Mouse (Mus musculus) right cerebral cortex, postnatal 36 days (tissue): ENCODE data around the gene Slc16a4.

ENCODE experiments used
- DNase-seq, 2 experiments: peaks; one replicate each; pipeline ENCODE4 v3.0.0; 2022; ENCODE audit warnings: low spot score in 2 of 2, mixed read lengths in 1 of 2

The Slc16a4 gene

DNA sequence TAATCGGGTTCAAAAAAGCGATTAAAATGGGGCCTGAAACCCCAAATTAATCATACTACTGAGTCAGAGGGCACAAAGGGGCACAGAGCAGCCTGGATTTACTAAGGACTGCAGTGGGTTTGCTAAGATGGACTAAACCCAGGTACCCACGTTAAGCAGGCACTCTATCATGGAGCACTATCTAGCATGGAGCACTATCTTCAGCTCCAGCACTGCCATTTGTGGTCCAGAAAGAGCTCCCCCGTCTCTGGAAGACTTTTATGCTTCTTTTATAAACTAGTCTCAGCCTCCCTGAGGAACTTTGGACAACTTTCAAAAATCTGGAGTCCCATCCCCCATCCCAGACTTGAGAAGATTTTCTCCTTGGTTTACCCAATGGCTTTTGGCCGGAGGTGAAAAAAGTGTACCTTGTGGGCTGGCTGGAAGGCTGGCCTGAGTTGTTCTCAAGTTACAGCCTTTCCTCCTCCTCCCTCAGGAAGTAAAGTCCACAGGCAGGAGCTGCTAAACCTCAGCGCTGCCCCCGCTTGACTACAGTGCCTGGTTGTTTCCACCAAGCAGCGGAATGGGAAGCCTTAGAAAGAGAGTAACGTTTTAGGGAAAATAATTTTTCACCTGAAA is at the start of gene Slc16a4:
Gene Slc16a4 (plus strand): TSS at position 467 of the 618 bp plus-strand sequence.
- no peak for DNase-seq

DNA sequence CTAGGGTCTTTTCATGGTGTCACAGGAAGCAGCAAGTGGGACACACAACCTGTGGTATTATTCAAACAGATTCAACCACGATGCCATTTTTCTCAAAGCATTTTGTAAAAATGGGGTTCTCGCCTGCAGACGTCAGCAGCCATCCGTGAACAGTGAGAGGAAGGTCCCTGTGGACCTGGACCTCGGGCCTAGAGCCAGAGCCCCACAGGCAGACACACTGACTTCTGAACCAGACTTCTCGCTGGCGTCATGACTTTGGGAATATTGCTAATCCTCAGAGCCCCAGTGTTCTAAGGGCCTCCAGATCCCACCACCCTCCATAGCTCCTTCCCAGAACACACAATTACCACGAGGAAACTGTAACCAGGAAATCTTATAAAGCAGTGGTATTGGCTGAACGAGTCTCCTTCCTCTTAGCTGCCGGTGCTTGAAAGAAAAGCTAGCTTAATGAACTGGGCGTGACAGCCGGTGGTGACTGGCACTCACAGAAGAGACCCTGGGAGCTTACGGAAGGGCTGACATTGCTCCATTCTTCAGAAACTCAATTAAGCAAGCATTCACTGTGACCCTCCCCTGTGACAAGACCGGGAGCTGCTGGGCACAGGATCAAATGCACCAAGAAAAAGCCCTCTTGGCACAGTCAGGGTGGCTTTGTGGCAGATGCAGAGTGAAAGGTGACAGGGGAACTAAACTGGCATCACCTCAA is 49.5 kb upstream of the Slc16a4 start:
- no peak for DNase-seq

DNA sequence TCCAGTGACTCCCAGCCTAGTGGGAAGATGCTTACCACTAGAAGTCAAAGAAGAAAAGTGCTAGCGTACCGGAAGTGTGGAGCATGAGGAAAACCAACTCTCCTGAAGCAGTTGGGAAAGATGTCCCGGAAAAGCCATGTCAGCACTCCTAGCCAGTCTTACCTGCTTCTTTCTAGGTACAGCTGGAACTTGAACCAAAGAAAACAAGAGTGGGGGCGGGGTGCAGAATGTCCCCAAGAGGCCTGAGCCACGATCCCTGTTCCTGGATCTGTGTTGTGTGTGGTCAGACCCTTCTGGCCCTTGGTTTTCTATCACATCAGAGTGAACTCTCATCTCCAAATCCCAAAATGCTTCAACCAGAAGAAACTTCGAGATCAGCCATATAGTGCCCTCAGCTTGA is 44.2 kb upstream of the Slc16a4 start:
- DNase-seq = no peak

DNA sequence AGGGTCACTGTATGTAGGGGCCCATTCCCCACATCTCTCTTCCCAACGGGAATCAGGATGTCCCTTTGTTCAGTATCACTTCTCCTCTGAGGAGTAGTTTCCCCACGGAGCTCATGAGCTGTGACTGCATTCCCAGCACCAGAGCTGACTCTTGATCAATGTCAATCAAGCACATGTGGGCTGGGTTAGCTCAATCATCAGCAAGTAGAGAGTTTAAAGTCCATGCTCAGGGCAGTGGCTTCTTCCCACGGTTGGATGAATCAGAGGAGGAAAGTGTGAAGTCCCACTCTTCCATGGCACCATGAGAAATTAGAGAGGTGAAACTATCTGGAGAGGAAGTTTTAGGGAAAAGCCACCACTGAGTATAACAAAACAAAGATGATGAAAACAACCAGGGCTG is 42.0 kb upstream of the Slc16a4 start:
- DNase-seq = no peak

DNA sequence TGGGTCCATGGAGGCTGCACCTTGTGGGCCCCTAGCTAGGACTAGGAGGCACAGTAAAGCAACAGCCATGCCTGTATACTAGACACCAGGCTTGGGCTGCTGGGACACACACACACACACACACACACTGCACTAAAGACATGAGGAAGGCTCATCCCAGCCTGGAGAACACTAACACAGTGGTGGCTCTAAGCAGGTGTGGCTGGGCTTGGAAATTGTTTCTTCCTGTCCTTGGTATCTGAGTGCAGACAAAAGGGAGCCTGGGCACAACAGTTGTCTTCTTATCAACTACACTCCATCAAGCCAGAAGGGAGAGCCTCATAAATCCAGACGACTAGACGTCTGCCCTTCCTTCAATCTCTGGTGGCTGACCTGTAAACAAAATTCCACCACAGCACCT is 40.7 kb upstream of the Slc16a4 start:
- DNase-seq = no peak

DNA sequence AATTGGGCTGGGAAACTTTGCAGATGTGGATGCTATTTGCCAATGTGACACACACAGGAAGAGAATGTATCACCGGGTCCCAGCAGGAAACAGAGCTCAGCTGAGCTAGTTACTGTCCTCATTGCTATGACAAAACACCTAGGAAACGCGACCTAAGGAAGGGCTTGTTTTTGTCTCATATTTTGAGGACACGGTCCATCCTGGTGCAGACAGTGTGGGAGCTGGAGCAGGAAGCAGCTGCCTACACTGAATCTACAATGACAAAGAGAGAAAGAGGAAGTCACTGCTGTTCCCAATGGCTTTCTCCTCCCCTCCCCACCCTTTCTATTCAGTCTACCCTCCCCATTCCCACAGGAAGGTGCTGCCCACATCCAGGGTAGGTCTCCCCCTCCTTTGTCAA is 39.0 kb upstream of the Slc16a4 start:
- no peak for DNase-seq

DNA sequence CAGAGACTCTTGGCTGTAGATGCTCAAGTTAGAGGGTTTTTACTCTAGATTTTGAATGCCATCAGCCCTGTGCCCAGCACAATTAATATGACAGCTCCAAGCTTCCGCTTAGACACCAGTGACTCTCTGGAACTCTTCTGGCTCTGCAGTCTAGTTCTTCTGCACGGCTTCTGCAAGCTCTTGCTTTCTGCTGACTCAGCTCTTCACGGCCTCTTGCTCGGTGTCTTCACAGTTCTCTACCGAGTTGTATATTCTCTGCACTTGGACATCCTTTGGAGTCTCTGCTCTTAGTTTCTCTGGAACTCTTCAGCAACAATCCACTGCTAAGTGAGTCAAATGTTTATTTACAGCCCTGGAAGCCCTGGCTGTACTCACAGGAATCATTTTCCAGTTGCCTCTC is 37.1 kb upstream of the Slc16a4 start:
- DNase-seq = no peak

DNA sequence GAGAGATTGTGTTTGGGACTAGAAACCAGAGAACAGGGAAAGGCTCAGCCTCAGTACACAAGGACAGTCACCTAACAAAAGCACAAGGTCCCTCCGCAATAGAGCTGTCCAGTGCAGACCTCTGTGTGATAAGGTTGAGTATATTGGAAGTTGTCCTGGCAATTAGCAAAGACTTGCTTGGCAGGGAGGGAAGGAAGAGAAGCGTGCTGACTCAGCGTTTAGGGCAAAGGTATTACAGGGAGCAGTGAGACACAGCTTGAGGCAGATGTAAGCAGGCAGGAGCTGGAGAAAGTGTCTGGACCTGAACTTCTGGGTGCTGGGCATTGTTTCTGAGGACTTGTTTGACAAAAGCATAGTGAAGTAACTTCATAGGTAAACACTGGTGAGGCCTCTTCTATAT is 35.0 kb upstream of the Slc16a4 start:
- no peak for DNase-seq

DNA sequence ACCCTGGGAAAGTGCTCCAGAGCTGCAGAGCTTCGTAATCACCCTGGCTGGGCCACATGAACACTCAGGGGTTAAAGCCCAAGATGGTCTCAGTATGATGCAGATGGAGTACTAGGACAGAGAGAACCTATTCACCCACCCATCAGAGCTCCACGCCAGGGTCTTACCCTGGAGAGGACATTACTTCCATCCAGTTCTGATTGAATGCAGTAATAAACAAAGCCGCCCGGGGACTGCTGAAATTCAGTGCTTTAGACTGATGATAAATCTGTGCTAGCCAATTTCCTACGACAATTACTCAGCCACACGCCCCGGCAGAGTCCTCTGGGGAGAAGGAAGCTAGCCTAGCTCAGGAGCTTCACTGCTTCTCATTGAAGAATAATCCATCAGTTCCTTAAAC is 34.3 kb upstream of the Slc16a4 start:
- no peak for DNase-seq

DNA sequence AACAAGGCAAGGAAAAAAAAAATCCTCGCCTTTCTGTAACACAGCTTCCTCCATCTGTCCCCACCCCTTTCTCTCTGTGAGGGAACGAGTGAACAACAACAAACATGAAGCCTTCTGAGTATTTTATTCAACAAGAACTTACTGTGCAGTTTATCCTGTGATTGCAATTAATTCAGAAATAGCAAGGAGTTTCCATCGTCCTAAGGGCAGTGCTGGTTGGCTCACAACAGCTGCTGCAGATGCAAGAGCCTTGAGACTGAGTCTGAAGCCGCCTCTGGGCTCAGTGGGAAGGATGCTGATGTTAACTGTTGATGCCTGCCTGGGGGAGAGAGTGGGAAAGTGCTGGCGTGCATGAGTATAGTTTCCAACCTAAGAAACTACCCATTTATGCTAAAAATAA is 33.1 kb upstream of the Slc16a4 start:
- no peak for DNase-seq

DNA sequence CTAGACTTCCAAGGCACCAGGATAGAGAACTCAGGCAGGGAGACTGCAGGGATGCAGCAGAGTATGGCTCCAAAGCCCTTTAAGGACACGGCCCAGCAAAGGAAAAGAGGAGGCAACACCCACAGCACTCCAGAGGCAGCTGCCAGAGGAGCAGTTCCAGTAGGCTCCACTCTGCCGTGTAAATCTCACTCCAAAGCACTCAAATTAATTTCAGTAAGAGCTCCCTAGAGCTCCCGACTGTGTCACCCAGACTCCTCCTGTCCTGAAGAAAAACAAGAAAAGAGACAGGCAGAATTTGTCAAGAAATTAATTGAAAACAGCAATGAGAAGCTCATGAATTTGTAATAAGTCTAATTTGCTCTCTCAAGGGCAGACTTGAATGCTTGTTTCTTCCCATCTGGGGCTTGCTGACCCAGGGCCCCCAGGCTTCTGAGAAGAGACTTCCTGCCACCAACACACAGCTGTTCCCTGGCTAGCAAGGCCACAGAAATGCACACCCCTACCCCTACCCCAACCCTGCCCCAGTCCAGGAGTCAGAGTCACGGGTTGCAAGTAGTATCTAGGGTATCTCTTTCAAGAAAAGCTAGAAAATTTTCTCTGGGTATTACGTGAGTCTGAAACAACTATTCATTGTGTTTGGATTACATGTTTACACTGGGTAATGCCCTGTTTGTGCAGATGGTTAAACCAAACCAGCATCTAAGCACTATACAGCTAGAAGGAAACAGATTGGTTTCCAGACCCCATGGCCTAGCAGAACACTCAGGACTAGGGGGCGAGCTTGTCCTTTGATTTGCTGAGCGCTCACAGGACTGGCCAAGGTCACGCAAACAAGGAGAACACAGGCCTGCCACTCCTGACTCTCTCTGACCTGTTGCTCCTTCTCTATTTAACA is 29.8 kb upstream of the Slc16a4 start:
- DNase-seq = peak in 1 of 2 experiments; percentile 23

DNA sequence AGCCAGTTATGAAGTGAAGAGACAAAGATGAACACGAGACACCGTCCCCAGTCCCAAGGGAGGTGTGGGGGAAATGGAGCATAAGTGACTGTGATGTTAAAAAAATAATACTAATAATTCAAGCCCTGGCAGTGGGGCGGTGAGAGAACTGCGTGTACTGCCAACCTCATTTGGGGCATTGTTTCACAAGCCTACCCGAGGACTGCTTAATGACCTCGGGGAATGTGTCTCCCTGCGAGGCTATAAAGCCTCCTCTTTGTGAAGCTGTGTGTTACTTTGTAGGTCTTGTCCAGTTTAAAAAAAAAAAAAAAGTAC is 29.2 kb upstream of the Slc16a4 start:
- DNase-seq = peak in 1 of 2 experiments; percentile 8

DNA sequence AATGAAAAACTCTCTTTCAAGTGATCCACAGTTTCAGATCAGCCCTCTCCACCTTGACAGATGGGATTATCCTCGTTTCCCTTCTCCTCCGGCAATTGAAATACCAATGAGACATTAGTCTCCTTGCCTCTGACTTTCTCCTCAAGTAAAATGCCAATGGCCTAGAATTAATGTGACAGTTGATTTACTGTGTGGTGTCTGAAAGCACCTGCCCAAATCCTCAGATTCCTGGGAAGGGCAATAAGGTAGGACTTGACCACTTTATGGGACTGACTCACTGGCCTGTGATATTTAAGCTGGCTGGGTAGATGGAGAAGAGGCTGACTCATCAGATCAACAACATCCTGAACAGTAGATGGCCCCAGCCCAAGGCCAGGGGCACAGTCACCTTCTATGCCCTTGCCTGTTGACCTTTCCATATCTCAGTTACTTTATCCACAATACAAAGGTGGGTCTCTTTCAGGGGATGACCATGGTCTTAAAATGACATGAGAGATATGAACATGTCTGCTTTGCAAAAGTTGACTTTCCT is 24.1 kb upstream of the Slc16a4 start:
- no peak for DNase-seq

DNA sequence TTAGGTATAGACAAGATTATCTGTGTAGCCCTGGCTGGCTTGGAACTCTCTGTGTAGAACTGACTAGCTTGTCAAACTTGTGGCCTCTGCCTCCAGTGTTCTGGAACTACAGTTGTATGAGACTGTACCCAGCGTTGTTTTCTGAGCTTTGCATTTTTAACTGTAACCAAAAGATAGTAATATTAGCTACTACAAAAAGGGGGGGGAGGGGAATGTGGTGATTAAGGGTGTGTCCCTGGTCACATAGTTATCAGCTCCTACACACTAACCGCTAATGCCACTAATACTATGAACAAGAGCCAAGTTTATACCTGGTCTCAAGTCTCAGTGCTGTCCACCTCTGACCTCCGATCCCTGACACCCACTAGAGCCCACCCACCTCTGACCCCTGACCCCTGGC is 18.6 kb upstream of the Slc16a4 start:
- DNase-seq = no peak

DNA sequence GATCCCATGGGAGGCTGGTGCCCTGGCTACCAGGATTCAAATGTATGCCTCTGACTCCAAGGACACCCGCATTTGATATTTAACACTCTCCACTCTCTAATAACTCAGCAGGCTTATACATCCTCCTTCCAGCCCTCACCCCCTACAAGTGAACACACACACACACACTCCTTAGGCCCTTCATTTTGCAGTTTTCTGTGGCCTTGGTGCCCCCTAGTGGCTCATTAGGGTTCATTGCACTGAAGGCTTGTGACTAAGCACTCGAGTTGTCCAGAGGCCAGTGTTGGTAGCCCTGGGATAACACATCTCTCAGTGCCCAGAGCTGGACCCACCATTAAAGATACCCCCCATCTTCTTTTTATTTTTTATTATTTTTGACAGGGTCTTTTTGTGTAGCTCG is 17.2 kb upstream of the Slc16a4 start:
- DNase-seq = peak; percentile 38 to 62

DNA sequence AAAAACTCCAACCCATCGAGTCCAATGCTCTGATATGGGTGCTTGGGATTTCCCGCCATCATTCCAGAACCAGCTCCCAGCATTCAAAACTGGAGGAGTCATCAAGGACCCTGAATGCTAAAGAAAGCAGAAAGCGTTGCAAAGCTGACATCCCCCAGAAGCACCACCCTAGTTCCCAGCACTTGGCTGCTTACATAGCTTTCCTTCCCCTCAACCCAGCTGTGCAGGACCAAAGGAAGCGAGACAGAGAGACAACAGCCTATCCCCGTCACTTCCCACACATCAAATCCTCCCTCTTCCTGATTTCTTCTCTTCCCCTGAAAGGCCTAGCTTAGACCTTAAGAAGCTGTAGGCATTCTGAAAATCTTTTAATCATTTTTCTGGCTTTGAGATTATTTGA is 15.7 kb upstream of the Slc16a4 start:
- DNase-seq = no peak

DNA sequence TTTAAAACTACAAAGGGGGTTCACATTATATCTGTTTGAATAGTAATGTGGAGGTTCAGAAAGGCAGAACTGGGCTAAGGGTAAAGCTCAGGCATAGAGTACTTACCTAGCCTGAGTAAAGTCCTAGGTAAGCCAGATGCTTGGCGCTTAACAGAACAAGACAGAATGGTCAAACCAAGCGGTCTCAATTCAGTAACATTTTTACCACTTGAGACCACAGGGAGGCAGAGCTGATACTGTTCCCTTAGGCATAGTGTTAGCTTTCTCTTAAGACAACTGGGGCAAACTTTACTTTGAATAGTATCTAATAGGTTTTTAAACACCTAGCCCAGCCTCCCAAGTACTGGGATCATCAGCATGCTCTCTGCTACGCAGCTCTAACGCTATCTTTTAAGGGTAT is 15.0 kb upstream of the Slc16a4 start:
- no peak for DNase-seq

DNA sequence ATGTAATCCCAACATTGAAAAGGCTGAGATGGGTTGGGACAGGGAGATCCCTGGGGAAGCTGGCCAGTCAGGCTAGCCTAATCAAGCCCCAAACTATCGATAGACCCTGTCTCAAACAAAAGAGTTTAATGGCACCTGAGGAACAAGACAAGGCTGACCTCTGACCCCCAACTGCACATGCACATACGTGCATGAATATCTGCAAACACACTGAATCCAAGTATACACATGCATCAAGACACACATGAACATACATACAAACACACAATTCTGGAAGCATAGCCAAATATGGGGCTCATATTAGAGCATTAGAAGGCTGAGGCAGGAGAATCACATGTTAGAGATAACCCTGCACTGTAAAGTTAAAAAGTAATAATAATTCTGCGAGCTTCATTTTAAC is 14.4 kb upstream of the Slc16a4 start:
- no peak for DNase-seq

DNA sequence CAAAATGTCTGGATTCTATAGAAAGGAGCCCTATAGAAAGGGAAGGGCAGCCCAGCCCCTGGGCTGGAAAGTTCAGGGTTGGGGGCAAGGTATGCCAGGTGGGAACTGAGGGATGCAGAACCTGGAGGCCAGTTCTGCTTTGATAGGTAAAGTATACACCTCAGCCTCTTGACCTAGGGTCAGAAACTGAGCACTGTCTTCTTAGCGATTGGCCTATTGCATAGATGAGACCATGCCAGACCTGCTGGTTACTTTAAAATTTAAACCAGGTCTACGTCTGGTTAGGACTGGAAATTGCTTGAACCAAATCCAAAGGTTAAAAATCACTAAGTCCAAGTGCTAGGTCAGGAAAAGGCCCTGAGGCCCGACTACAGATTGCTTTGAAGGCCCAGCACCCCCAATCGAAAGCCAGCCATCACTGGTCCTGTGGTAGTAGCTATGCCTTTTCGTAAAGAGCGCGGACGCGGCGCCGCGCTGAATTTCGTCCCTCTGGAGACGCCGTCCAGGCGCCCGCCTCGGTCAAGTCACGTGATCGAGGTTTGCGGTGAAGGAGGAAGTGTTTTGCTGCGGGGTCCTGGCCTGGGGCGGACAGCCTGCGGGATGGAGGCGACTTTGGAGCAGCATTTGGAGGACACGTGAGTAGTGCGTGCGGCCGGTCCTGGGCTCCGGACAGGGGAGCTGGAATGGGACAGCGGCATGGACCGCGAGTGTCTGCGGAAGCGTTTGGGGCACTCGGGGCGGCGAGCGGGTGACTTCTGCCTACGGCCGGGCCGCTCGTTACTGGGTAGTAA is 12.4 kb upstream of the Slc16a4 start, which contains the start of gene Lamtor5:
Gene Lamtor5 (plus strand): TSS at position 380 of the 791 bp plus-strand sequence.
- peak; percentile 84 to 88 for DNase-seq

DNA sequence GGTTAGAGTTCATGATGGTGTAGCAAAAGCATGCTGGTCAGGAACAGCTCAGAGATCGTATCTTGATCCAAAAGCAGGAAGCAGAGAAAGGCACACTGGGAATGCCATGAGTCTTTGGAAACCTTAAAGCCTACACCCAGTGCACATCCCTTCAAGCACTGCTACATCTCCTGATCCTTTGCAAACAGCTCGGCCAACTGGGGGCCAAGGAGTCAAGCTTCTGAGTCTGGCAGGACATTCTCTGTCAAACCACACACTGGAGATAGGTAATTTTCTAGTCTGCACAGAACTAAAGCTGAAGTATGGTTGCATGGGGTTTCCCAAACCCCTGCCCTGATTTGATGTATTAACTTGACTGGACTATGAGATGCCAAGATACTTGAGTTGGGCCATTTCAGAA is 4.9 kb upstream of the Slc16a4 start:
- DNase-seq = no peak

DNA sequence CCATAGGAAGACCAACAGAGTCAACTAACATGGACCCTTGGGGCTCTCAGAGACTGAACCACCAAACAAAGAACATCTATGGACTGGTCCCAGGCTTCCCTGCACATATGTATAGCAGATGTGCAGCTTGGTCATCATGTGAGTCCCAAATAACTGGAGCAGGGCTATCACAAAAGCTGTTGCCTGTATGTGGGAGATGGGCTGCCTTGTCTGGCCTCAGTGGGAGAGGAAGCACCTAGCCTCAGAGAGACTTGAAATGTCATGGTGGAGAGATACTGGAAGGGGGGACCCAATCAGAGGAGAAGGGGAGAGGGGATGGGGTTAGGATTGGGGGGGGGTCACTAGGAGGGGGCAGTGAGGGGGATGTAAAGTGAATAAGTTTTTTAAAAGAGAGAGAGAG is 3.7 kb upstream of the Slc16a4 start:
- no peak for DNase-seq
